Mouse (Mus musculus) bone marrow macrophage, adult 2 months (primary cell): ENCODE measurements around the gene Fam169b. TPM values are rescaled to one million over a fixed set of nuclear protein-coding genes. Genes with fewer than 3 reads are reported as not detected.

Experiments used
- H3K27ac ChIP-seq: 2 replicates; pipeline ENCODE4 v1.5.1; 2012; ENCODE audit warnings: low read depth, low read length; ENCODE audit not compliant: insufficient read depth
- H3K4me1 ChIP-seq: 2 replicates; pipeline ENCODE4 v1.6.1; 2012; ENCODE audit warnings: low read length; ENCODE audit not compliant: control insufficient read depth, insufficient read depth
- H3K4me3 ChIP-seq: 2 replicates; pipeline ENCODE4 v1.5.1; 2012; ENCODE audit warnings: mild to moderate bottlenecking, low read length, moderate library complexity; ENCODE audit not compliant: insufficient read depth
- CTCF ChIP-seq: IDR thresholded peaks from 2 replicates; pipeline ENCODE4 v1.5.1; 2012; ENCODE audit warnings: low read depth, mild to moderate bottlenecking, low read length, moderate library complexity
- POLR2A ChIP-seq: IDR thresholded peaks from 2 replicates; pipeline ENCODE4 v1.6.1; 2012; ENCODE audit warnings: mild to moderate bottlenecking, low read depth, low read length, borderline replicate concordance
- polyA plus RNA-seq: library from polyadenylated mRNA; stranded (reverse); fragments of >200 nt; gene quantifications from 2 replicates; pipeline ENCODE4 v1.2.4, GENCODE M21; 2012; ENCODE audit not compliant: missing spikeins, insufficient read depth, insufficient read length

The Fam169b gene
- polyA plus RNA-seq, 1 experiment: not detected

GRCm38 (mm10) chr7:68239220-68239827 lies 34.3 kb upstream of the Fam169b start:
- TF ChIP-seq POLR2A: no peak
- TF ChIP-seq CTCF: no peak
- Histone ChIP-seq H3K27ac (no peak overlapping the region), H3K4me1 (no peaks in the 10 kb centered on the region), H3K4me3 (no peak overlapping the region)

DNA sequence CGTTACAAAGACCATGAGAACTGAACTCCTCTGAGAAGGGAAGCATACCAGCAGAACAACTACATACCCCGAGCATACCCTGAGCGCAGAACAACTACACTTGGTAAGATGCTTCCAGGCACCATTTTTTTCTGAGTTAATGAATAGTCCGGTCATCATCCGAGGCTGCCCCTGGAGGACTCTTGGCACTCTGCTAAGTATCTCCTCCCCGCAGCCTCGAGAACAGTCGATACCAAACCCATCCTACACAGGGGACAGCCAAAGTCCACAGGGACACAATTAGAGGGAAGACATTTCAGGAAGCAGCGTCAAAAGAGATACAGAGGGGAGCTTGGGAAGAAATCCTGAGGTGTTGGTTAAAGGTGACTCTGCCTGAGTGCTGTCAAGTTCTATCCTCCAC lies 32.4 kb upstream of the Fam169b start:
- no peaks in the 10 kb centered on the region for H3K4me1 ChIP-seq
- H3K4me3 ChIP-seq: no peak overlapping the region
- TF ChIP-seq CTCF: no peak
- no peak for TF ChIP-seq POLR2A
- no peak overlapping the region for H3K27ac ChIP-seq

DNA sequence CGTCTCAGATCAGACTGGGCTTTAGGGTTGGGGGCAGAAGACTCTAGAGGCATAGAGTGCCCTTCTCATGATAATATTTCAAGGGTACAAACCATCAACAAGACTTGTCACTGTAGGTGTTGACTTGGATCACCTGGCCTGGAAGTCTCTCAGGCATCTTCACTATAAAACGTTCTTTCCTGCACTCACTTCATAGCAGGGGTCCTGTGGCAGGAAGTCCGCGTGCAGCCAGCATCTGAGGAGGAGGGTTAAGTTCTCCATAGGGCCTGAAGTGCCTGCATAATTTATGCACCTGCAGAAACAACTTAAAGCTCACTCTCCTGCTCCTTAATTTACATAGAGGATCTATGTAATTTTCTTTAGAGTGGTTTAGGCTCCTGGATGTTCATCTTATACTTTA lies 28.0 kb upstream of the Fam169b start:
- H3K4me3 ChIP-seq: no peak overlapping the region
- no peaks in the 10 kb centered on the region for H3K4me1 ChIP-seq
- no peak overlapping the region for H3K27ac ChIP-seq
- TF ChIP-seq POLR2A (no peak), CTCF (no peak)

GRCm38 (mm10) chr7:68246249-68246648 lies 27.4 kb upstream of the Fam169b start:
- no peak overlapping the region for H3K4me3 ChIP-seq
- TF ChIP-seq POLR2A (no peak), CTCF (no peak)
- no peaks in the 10 kb centered on the region for H3K4me1 ChIP-seq
- H3K27ac ChIP-seq: no peak overlapping the region

DNA sequence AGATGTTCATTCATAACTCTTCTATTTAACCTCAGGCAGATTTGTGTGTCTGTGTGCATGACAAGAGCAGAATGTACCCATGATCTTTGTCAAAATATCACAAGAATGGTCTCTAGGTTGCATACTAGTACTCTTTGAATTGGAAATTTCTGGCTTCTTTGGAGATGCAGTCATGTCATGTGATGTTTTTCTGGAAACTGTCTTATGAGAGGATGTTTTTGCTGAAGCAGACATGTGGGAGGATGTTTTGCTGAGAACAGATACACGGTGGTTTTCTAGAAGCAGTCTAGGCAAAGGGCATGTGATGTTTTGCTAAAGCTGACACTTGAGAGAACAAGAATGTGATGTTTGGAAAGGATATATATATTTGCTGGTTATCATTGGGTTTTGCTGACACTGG lies 23.2 kb upstream of the Fam169b start:
- Histone ChIP-seq H3K27ac (peak overlapping the region; percentile 36), H3K4me1 (no peaks in the 10 kb centered on the region), H3K4me3 (no peak overlapping the region)
- TF ChIP-seq POLR2A (no peak), CTCF (no peak)

GRCm38 (mm10) chr7:68250902-68251301 lies 22.7 kb upstream of the Fam169b start:
- Histone ChIP-seq H3K4me1 (no peaks in the 10 kb centered on the region), H3K4me3 (no peak overlapping the region), H3K27ac (no peak overlapping the region)
- no peak for TF ChIP-seq CTCF
- no peak for TF ChIP-seq POLR2A

DNA sequence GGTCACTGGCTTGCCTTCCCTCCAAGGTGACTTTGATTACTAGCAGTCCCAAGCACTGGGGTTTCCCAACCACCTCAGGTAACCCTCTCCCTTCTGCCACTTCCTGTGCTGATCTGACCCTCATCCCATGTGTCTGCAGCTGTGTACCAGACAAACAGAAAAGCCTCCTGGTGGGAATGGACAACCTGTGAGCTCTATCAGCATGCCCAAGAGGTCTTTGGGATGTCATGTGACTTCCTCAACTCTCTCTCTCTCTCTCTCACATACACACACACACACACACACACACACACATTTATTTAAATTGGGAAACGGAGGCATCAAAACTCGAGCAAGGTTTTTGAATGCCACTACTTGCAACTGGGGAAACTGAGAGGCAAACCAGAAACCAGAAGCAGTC lies 15.9 kb upstream of the Fam169b start:
- Histone ChIP-seq H3K4me3 (no peak overlapping the region), H3K4me1 (no peaks in the 10 kb centered on the region), H3K27ac (no peak overlapping the region)
- TF ChIP-seq POLR2A: no peak
- TF ChIP-seq CTCF: no peak

- Histone ChIP-seq H3K4me1 (no peaks in the 10 kb centered on the region), H3K27ac (no peak overlapping the region), H3K4me3 (no peak overlapping the region)
- no peak for TF ChIP-seq CTCF
- no peak for TF ChIP-seq POLR2A
These were observed 15.1 kb upstream of the Fam169b start for GRCm38 (mm10) chr7:68258326-68259150.

- TF ChIP-seq CTCF: no peak
- TF ChIP-seq POLR2A: no peak
- H3K27ac ChIP-seq: no peak overlapping the region
- no peak overlapping the region for H3K4me3 ChIP-seq
- no peaks in the 10 kb centered on the region for H3K4me1 ChIP-seq
These were observed 14.0 kb upstream of the Fam169b start for GRCm38 (mm10) chr7:68259523-68260081.

DNA sequence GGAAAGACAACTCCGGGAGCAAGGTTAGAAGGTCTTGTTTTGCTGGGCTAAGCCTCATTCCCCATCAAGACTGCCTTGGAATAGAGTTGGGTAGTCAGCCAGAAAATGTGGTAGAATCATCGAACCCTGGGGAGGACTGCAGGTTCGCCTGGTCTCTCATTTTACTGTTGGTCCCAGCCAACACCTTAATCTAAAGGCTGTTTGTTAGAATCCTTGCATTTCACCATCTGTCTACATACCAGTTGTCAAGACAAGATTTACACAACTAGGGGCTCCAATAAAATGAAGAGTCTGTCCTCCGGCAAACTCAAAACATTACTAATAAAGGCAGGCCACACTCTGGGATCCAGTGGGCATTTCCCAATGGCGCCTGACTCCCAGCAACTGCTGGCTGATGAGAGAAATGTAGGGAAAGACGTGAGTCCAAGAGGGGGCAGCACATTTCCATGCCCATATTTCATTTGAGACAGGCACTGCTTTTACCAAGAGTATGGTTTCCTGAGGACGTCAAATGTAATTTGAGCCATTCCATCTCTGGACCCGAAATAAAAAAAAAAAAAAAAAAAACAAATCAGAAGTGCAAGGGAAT lies 10.9 kb upstream of the Fam169b start:
- H3K4me1 ChIP-seq: no peaks in the 10 kb centered on the region
- TF ChIP-seq POLR2A (no peak), CTCF (no peak)
- H3K4me3 ChIP-seq: no peak overlapping the region
- no peak overlapping the region for H3K27ac ChIP-seq
